Mouse (Mus musculus): ENCODE measurements around the gene Draxin.

DNA sequence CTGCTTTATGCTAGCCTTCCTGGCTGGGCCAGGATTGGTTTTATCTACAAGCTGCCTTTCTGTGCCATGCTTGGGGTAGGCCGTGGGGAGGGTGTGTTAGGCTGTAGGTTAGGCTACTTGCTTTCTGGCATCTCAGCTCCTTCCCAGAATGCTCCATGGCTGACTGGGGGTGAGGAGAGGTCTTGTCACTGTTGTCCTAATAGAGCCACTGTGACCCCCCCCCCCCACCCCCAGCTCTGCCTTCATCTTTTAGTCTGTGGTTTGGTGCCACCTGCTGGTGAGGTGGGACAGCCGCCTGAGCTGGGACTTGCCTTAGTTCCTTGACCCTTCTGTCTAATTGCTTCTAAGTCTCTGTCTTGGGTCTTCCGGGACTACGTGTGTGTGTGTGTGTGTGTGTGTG lies 36.5 kb upstream of the Draxin start:
- TF ChIP-seq POLR2A (IDR thresholded peaks at IDR 0.05; ENCODE audit: low read depth, low read length) (no peak), CTCF (IDR thresholded peaks at IDR 0.05; ENCODE audit: borderline replicate concordance, insufficient read depth, low read length) (peak; percentile 68; the same call in 1 of the 2 replicates)

All from embryonic fibroblast, embryonic 13.5 days (primary cell).